Mouse (Mus musculus): ENCODE data around the gene Car5a.

- TF ChIP-seq CTCF (IDR thresholded peaks at IDR 0.05; ENCODE audit: low read depth, low read length) (no peak), POLR2A (IDR thresholded peaks at IDR 0.05; ENCODE audit: borderline replicate concordance, low read depth, low read length) (no peak)
Measured at GRCm38 (mm10) chr8:121885433-121885832, 59.3 kb downstream of the Car5a start.

Measured in bone marrow macrophage, adult 2 months (primary cell).